Mouse (Mus musculus) cerebellum, adult 8-10 months (tissue): ENCODE measurements around the gene Mus81.
A peak's percentile ranks its signal among the peaks of the same experiment; 100 is the strongest.

Source experiments
- DNase-seq: peaks from one replicate; pipeline ENCODE4 v3.0.0; 2022

Gene Mus81

DNA sequence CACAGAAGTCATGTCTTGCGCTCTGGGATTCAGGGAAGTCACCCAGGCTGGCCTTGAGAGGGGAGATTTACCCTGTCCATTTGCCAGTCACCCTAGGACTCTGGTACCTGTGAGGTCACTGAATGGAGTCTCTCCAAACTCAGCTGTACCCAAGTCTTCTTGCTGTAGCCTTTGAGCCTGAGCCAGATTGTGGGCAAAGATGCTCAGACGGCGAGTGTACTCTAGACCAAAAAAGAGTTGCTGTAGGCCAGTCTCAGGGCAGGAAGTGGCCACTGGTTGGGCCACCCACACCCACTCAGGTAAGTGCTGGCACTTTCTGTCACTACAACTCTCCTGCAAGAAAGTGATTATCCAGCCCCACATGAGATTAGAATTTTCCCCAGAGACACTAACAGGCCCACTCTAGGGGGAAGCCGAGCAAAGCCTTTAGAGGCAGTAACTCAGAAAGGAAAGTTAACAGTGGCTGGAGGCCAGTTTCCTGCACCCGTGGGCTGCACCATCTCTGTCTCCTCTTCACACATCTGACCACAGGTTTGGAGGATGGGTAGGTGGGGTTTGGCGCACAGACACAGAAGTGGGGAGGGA is 21.2 kb downstream of the Mus81 start:
- DNase-seq: no peak

DNA sequence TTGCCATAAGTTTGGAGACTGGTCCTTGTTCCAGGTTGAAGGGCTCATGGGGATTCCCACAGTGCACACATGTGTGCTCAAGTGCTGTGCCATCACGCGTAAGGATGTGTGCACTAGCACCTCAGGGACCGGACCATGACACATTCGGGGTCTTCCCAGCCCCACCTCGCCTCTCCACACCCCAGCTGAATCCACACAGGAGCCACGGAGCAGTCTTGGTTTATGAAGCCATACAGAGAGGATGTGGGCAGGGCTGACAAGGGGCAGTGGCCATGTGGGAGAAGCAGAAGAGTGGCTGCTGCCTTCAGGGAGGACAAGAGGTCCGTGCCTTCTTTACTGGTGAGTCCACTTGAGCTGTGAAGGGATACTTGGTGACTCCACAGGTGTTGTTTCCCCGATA is 23.2 kb downstream of the Mus81 start:
- DNase-seq: no peak

DNA sequence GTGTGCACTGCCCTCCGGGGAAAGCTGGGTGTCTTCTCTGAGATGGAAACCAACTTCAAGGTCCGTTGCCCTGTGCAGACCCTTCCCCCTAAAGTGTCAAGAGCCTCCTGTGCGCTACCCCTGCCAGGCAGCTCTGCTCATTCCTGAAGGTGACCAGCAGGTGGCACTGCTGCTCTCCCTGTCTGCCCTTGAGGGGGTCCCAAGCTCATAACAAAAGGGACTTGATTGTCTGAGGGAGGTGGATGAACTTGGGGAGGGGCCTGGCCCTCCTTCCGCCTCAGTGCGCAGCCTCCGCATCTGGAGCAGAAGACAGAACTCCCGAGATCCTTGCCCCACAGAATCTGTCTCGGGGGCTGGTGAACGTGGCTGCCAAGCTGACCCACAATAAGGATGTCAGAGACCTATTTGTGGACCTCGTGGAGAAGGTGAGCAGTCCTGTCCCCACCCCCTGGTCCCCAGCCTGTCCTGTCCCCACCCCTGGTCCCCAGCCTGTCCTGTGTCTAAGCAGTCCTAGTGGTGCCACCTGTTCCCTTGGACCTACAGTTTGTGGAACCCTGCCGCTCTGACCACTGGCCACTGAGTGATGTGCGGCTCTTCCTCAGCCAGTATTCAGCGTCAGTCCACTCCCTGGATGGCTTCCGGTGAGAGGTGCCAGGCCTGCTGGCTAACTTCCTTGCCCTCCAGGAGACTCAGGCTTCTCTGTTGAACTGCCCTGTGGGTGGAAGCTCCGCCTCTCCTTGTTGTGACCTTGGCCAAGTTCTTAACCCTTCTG is 24.2 kb downstream of the Mus81 start:
- DNase-seq: peak; percentile 73

DNA sequence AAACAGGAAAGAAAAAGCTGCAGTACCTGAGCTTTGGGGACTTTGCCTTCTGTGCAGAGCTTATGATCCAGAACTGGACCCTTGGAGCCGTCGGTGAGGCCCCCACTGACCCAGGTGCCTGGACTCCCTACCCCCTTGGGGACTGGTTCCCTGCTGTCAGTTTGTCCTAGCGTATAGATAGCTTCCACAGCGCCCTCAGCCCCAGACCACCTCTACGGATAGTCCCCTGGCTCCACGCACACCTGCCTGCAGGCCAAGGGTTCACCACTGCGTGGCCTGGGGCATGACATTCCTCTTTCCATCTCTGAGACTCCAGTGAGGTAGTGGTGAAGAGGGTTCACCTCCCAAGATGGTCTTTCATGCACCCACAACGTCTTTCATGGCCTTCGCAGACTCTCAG is 25.0 kb downstream of the Mus81 start:
- DNase-seq: peak; percentile 26

DNA sequence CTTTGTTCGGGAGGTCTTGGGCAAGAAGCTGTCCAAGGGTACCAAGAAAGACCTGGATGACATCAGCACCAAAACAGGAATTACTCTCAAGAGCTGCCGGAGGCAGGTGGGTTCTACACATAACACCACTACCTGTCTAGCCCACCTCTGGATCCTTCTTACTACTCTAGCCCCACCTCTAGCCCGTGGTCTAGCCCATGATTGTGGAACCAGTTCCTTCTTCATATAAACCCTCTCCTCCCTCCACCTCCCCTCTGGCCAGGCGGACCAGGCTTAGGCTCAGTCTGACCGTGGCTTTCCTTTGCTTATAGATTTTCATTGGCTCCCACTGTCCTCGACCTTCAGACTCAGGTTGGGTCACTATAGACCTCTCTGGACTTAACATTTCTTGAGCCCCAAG is 26.8 kb downstream of the Mus81 start:
- no peak for DNase-seq

DNA sequence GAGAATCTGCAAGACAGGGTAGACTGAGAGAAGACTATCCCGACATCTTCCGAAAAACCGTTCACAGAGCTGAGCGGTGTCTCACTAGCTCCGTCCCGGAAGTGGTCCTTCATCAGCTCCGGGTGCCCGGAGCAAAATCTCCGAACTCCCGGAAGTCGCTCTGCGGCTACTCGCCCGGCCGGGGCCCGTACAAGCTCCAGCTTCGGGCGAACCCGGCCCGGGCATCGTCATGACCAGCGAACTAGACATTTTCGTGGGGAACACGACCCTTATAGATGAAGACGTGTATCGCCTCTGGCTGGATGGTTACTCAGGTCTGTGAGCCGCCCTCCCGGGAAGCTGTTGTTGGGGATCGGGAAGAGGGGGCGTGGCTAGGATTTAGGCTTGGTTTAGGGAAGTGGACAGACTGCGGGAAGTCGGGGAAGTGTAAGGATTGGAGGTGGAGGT is 27.7 kb downstream of the Mus81 start, which contains the start of gene Fibp:
Fibp (plus strand) TSS at position 151 of the 447 bp plus-strand sequence.
- DNase-seq: peak; percentile 85

DNA sequence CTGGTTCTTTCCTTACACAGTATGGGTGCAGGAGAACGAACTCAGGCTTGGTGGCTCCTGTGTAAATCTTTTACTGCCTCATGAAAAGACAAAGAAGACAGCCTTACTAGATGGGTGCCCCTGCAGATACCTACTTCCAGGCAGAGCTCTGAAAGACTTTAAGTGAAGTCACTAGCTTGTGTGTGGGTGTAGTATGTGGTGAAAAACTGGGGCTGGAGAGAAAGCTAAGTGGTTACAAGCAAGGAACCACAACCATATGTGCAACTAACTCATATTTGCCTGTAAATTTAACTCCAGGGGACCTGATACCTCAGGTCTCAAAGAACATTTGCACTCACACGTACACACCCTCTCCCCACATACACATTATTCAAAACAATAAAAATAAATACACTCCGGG is 28.3 kb downstream of the Mus81 start:
- no peak for DNase-seq

DNA sequence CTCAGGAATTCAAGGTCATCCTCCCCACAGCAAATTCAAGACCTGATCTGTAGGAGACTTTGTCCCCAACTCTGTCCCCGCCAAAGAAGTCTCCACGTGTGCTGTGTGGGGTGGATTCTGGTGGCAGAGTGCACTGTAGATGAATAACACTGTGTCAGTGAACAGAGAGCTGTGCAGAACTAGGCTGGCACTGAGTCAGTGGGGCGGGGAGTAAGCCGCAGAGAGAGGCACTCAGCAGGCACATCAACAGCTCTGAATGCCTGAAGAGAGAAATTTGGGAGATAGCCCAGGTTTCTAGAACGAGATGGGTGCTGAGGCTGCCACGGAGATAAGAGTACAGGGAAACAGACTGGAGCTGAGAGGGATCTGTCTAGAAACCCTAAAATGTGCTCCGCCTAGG is 29.2 kb downstream of the Mus81 start:
- no peak for DNase-seq

DNA sequence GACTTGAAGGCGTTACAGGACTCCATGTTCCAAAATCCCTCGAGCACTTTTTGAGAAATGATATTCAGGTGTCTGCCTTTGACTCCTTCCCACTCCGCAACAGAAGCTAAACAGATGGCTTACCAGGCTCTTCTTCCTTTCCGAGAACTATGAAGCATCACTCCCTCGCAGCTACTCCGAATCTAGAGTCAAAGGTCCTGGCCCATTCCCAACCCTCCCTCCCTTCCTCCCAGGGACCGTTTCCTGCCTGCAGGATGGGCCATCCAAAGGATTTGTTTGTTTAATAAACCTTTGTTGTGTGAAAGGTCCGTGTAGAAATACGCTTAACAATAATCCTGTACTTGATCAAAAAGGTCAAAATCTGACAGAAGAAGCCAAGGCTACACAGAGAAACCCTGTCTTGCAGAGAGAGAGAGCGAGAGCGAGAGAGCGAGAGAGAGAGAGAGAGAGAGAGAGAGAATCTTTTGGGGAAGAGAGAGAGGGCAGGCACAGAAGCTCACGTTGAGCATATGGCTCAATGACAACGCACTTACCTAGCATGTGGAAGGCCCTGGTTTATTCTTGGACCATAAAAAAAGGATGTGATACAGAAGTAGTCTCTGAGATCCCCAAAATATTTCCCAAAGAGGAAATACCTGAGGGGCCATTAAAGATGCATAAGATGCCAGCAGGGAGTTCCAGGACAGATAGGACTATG is 30.3 kb downstream of the Mus81 start, which contains the start of gene Ccdc85b:
Ccdc85b (minus strand) TSS at position 149 of the 697 bp plus-strand sequence.
- DNase-seq: no peak

DNA sequence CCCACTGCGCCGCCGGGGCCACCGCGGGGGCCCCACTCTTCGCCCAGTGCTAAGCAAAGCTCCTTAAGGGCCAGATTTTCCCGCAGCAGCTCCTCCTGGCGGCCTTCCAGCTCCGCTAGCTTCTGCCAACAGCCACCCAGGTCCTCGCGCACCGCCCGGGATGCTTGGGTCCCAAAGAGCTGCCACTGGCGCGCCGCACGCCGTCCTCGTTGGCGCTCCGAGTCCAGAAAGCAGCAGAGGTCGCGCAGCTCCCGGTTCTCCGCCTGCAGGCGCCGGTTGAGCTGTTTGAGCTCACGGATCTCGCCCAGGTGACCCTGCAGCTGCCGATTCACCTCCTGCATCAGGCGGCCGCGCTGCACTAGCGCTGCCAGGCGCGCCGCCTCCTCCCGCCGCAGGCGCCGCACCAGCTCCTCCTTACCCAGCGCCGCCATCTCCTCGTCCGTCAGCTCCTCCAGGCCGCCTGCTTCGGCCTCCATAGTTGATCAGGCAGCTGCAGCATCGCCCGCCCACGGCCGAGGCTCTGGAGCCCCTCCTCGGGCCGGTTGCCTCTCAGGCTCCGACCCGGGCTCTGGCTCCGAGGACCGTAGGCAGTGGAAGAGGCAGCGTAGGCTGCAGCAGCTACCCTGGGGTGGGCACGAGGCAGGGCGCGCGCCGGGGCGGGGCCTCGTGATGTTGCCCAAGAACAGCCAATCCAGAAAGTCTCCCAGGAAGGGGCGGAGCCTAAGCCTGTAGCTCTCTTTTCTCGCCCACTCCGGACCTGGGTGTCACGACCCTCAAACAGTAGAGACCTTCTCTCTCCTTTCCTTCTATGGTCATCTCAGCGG is 31.1 kb downstream of the Mus81 start:
- peak; percentile 97 for DNase-seq

DNA sequence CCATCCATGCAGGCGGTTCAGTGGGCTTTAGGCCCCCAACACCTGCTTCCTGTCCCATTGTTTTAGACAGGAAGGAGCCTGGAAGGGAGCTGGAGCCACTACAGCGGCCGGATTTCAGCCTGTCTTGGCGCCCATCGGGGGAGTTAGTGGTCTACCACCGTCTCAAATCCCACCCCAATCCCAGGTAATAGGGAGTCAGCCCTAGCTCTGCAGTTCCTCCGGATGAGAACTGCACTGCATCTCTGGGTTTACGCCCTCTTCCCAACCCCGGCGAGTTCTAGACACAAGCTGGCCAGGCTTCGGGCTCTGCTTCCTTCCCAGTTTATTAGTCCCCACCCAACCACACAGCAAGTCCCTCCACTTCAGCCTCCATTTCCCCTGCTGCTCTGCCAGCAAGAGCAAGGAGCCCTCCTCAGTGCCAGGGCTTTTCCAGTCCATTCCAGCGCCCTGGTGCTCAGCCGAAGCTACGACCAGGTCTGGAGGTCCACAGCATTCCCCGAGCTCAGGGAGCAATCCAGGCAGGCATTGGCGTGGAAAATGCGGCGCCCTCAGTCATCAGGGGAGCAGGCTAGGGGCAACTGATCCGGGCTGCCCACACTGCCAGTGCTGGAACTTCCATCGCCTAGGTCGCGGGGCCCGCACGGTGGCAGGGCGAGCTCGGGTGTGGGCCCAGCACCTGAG is 31.8 kb downstream of the Mus81 start:
- no peak for DNase-seq

DNA sequence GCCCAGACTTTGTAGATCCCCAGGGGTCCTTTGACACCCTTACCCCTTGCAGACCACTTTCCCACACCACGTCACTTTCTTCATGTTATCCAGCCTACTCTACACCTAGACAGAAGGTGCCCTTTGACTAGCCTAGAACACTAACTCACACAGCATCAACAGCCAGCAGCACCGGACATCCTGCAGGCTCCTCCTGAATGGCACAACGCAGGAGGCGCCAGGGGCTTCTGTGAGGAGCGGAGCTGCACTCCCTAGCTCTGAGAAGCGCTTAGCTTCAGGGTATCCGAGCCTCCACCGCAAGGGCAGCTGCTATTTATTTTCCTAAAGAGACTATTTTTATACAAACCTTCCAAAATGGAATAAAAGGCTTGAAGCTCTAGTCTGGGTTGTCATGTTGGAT is 32.6 kb downstream of the Mus81 start:
- DNase-seq: no peak

DNA sequence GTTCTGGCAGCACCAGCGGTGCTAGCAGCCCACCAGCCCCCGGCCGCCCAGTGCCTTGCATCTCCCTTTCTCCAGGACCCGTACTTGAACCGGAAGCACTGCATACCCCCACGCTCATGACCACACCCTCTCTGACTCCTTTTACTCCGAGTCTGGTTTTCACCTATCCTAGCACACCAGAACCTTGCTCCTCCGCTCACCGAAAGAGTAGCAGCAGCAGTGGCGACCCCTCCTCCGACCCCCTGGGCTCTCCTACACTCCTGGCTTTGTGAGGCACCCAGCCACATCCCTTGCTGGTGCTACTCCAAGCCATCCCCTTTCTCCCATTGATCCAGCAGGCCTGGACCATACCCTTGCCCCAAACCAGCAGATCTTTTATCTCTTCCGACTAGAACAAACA is 33.2 kb downstream of the Mus81 start:
- no peak for DNase-seq

DNA sequence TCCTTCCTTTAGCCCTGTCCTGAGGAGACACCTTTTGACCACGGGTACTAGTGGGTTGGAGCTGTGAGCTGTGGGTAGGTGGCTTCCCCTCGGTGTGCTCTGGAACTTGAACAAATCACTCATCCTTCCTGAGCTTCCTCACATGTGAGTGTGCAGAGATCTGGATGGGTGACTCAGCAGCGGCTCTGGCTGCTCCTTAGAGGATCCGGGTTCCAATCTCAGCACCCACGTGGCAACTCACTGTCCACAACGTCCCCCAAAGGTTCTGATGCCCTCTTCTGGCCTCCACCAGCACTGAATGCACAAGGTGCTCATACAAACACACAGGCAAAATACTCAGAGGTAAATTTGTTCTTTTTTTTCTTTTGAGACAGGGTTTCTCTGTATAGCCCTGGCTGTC is 36.4 kb downstream of the Mus81 start:
- DNase-seq: no peak

DNA sequence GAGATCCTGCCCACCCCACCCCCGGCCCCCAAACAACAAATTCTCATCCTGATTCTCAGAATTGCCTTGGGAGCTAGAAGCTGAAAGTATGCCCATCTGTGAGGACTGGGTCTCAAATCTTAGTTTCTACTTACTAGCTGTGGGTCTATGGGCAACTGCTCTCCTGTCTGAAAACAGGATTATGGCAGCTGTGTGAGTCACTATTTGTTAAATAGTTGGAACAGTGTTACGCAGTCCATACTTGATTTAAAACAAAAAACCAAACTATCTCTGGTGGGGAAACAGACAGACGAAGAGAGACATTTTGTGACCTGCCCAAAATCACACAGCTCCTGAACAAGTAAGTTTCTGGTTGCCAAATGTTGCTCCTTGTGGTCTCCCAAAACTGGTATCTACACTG is 38.5 kb downstream of the Mus81 start:
- DNase-seq: no peak

DNA sequence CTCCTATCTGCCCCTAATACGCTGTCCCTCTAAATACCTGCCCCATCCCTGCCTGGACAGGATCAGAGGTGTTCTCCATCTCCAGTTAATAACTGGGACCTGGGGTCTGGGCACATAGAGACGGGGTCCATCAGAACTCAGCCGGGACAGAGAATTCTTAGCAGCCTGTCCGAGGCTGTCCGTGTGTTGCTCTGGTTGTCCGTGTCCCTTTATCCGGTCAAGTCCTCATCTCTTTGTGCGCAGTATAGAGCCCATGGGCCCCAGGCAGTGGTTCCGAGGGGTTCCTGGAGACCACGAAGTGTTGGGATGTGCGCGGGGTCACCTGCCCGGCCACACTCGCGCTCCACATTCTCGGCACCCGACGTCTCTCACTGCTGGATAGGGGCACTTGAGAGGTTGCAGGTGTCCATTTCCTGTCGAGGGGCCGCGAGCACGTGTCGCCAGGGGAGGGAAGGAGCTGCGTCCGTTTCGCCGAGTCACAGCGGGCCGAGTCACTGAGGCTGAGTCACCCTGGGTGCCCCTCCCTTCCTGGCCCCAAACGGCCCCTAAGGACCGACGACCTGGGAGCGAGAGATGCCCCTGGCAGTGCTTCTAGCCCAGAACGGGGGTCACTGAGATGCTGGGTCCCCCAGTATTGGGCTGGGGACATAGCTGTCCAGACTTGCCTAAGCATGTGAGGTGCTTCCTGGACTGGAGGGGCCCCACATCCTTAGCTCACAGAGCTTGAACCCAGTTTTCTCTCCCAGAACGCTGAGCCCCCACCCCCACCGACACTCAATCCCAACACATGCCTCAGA is 39.6 kb downstream of the Mus81 start:
- no peak for DNase-seq

DNA sequence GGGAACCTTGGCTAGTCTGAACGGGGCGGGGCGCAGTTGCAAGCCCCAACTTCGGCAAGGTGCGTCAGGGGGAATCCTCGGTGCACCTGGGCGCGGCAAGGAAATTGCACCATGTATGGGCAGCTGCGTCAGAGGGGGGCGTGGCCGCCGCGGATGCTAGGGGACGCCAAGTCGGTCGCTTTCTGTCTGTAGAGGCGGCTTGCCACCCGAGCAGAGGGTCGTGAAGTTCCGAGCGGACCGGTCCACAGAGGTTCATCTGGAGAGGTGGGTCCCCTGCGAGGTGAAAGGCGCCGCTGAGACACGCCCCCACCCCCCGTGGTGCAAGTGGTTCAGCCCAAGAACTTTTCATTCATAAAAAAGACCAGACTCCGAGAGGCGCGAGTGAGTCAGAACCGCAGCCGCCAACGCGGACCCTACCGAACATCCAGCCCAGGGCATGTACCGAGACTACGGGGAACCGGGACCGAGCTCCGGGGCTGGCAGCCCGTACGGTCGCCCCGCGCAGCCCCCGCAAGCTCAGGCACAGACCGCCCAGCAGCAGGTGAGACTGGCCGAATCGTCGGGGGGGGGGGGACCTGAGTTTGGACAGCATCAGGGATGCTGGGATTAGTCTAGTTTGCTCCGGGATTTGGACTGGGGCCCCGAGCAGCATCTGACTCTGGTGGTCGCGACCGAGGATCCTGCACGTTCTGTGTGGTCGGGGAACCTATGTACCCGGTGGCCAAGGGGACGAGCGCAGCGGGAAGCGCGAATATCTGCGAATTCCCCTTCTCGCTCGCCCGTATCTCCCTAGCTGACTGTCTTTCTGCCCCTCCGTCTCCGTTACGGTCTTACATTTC is 40.5 kb downstream of the Mus81 start, which contains the start of gene Fosl1:
Fosl1 (plus strand) TSS at position 33 of the 839 bp plus-strand sequence.
- peak; percentile 61 for DNase-seq

DNA sequence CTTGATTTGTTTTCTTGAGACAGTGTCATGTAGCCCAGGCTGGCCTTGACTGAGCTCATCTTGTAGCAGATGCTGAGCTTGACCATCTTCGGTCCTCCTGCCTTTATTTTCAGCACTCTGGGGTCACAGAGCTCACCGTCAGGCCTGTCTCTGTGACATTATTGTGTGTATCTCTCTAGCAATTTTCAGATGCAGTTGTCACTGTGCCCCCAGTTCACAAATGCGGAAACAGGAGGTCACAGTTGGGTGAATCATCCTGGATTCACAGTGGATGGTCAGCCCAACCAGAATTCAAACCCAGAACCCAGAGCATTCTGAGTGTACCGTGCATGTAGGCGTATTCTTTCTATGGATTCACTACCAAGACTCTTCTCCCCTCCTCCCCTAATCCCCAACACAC is 42.5 kb downstream of the Mus81 start:
- DNase-seq: no peak

DNA sequence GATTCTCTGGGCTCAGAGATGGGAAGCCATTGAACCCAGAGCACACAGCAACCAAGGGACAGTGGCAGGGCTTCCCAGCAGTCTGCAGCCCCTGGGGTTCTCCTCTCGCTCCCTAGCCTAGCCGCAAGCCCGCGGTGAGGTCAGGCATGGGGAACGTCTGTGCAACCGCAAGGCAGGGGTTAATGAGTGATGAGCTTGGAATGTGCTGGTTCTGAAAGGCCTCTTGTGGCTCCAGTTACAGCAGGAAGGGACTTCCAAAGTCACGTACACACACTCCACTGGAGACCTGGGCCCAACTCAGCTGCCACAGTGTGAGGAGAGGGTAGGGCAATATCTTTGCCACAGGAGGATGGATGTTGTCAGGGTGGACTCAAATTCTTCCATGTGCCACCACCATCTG is 43.2 kb downstream of the Mus81 start:
- no peak for DNase-seq

DNA sequence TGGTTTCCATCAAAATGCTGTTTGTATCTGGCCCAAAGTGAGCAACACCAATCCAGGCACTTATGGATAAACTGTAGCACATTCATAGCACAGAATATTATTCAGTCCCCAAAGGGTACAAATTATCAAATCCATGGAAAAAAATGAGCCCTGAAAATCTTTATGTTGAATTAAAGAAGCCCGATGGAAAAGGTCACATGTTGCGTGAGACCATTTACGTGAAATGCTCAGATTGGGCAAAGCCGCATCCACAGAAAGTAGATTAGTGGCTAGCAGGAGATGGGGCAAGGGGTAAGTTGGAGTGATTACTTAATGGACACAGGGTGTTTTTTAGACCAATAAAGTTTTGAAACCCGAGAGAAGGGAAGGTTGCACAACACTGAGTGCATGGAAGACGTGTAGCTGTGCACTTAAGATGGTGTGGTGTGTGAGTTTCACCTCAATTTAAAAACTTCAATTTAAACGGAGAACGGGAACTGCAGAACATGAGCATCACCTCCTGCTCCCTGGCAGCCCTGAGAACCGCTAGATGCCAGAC is 43.8 kb downstream of the Mus81 start:
- no peak for DNase-seq
